10 mouse cellular contexts compared by ENCODE assay signal in genomic region chr10:127068360-127069038, GRCm38 (mm10). TPM values are rescaled to one million over a fixed set of nuclear protein-coding genes. Genes with fewer than 3 reads are reported as not detected.
DNase-seq lines count a peak whose midpoint lies in the region; ATAC-seq and TF ChIP-seq lines count a peak whose summit lies in the region.
"Had no signal": no experiment of that assay in that cellular context is flagged by ENCODE, and none has a peak within 500 bp of the region (broad histone marks: within the 10 kb centered on the region; RNA-seq: fewer than 3 reads in every experiment).

No protein-coding gene starts in this region.

- peak overlapping the region; percentile 72 for H3K4me3 ChIP-seq in heart, embryonic 11.5 days (ENCODE audit: low read depth, low read length)
- 0 out of 2 replicates have a peak overlapping the region, but pooled peaks have one; percentile 98 for H3K4me3 ChIP-seq in ES-Bruce4 (ENCODE audit: low read depth, low read length)
- H3K4me3 ChIP-seq in hindbrain, embryonic 10.5 days = peak overlapping the region; percentile 74
- H3K4me3 ChIP-seq in liver, postnatal 0 days (ENCODE audit: low read depth, low read length) = peak overlapping the region; percentile 72; the same call in 1 of the 2 replicates

- WGBS in heart, embryonic 11.5 days (ENCODE audit: insufficient replicate concordance) = 74% methylated on average over 9 of the region's 9 CpGs
- WGBS in hindbrain, embryonic 10.5 days = 88% methylated on average over 9 of the region's 9 CpGs
- WGBS in liver, postnatal 0 days (ENCODE audit: insufficient replicate concordance) = 41% methylated on average over 9 of the region's 9 CpGs

- peak overlapping the region; percentile 74 for H3K27ac ChIP-seq in heart, embryonic 11.5 days (ENCODE audit: low read depth, low read length)
- H3K27ac ChIP-seq in ES-Bruce4 (ENCODE audit: insufficient read depth, low read length) = no peak overlapping the region
- H3K27ac ChIP-seq in hindbrain, embryonic 10.5 days = peak overlapping the region; percentile 93
- peak overlapping the region; percentile 91 for H3K27ac ChIP-seq in liver, postnatal 0 days (ENCODE audit: low read depth)

- peak overlapping the region; percentile 77 for H3K4me2 ChIP-seq in heart, embryonic 11.5 days
- peak overlapping the region; percentile 92 for H3K4me2 ChIP-seq in liver, postnatal 0 days (ENCODE audit: low read depth, low read length)

- H3K4me1 ChIP-seq in heart, embryonic 11.5 days (ENCODE audit: control insufficient read depth, insufficient read depth, low read length) = peaks cover 23% of the 10 kb centered on the region
- peaks cover 3% of the 10 kb centered on the region for H3K4me1 ChIP-seq in ES-Bruce4 (ENCODE audit: control insufficient read depth, insufficient read depth, low read length)
- H3K4me1 ChIP-seq in hindbrain, embryonic 10.5 days (replicated peaks) = peaks cover 51% of the 10 kb centered on the region
- H3K4me1 ChIP-seq in liver, postnatal 0 days (ENCODE audit: insufficient read depth) = peaks cover 40% of the 10 kb centered on the region

- H3K9ac ChIP-seq in heart, embryonic 11.5 days (ENCODE audit: low read depth, low read length) = peak overlapping the region; percentile 83
- peak overlapping the region; percentile 90; the same call in 1 of the 2 replicates for H3K9ac ChIP-seq in ES-Bruce4 (ENCODE audit: low read depth, poor library complexity, severe bottlenecking)
- peak overlapping the region; percentile 72 for H3K9ac ChIP-seq in liver, postnatal 0 days (replicated peaks)

- peaks cover 38% of the 10 kb centered on the region for H3K36me3 ChIP-seq in heart, embryonic 11.5 days (ENCODE audit: control insufficient read depth, insufficient read depth, low read length)
- peaks cover 39% of the 10 kb centered on the region for H3K36me3 ChIP-seq in ES-Bruce4 (ENCODE audit: control insufficient read depth, insufficient read depth, low read length, poor library complexity, severe bottlenecking)
- H3K36me3 ChIP-seq in hindbrain, embryonic 10.5 days = peaks cover 47% of the 10 kb centered on the region
- peaks cover 30% of the 10 kb centered on the region for H3K36me3 ChIP-seq in liver, postnatal 0 days (replicated peaks; ENCODE audit: insufficient read depth, low read length)

- ATAC-seq in heart, embryonic 11.5 days (replicated peaks; ENCODE audit: insufficient number of reproducible peaks, low FRiP score, low TSS enrichment) = no peak
- ATAC-seq in liver, postnatal 0 days = no peak

- no peak for DNase-seq in heart, adult 11 months
- no peak for DNase-seq in hindbrain, embryonic 10.5 days (ENCODE audit: low spot score)
- DNase-seq in liver, postnatal 0 days = peak; percentile 15
- DNase-seq in cerebellum, adult 18-20 months = no peak
- DNase-seq in cerebellum, adult 9-11 months = no peak
- no peak for DNase-seq in spleen, adult 12 weeks (ENCODE audit: low spot score)
- DNase-seq: cerebellum, adult 11 months; kidney, postnatal 36 days had no signal

- no peaks in the 10 kb centered on the region for H3K9me3 ChIP-seq in heart, embryonic 11.5 days (replicated peaks; ENCODE audit: control insufficient read depth, low read length)
- no peaks in the 10 kb centered on the region for H3K9me3 ChIP-seq in ES-Bruce4 (replicated peaks; ENCODE audit: control insufficient read depth, insufficient read depth, low read length, poor library complexity, severe bottlenecking)
- H3K9me3 ChIP-seq in hindbrain, embryonic 10.5 days = no peaks in the 10 kb centered on the region
- no peaks in the 10 kb centered on the region for H3K9me3 ChIP-seq in liver, postnatal 0 days (ENCODE audit: low read length)

- TF ChIP-seq CTCF in ES-Bruce4 (IDR thresholded peaks at IDR 0.05; ENCODE audit: low read depth, low read length) = no peak
- no peak for TF ChIP-seq CTCF in liver, postnatal 0 days (IDR thresholded peaks at IDR 0.05; ENCODE audit: low read depth)

- TF ChIP-seq EP300 in ES-Bruce4 (IDR thresholded peaks at IDR 0.05; ENCODE audit: insufficient read depth, low read depth, low read length) = no peak
- no peak for TF ChIP-seq EP300 in liver, postnatal 0 days (IDR thresholded peaks at IDR 0.05; ENCODE audit: low read depth)

- TF ChIP-seq POLR2A in ES-Bruce4 (IDR thresholded peaks at IDR 0.05; ENCODE audit: insufficient read depth, low read length) = no peak

- no peaks in the 10 kb centered on the region for H3K27me3 ChIP-seq in heart, embryonic 11.5 days (ENCODE audit: control insufficient read depth, insufficient read depth, low read length)
- no peaks in the 10 kb centered on the region for H3K27me3 ChIP-seq in ES-Bruce4 (ENCODE audit: control insufficient read depth, insufficient read depth, low read length, poor library complexity, severe bottlenecking)
- no peaks in the 10 kb centered on the region for H3K27me3 ChIP-seq in hindbrain, embryonic 10.5 days (ENCODE audit: insufficient read depth, poor library complexity, severe bottlenecking)
- no peaks in the 10 kb centered on the region for H3K27me3 ChIP-seq in liver, postnatal 0 days (ENCODE audit: insufficient read depth, low read length)

RNA-seq across cellular contexts. Expression of gene Tspan31, which starts 1.6 kb away (rescaled TPM):
- polyA plus RNA-seq in heart, embryonic 11.5 days (2014; fragmentation: Nextera tagmentation; extraction: Ambion mirVana) = 106 and 115 TPM in 2 replicates
- 71.0 and 75.9 TPM in 2 replicates for polyA plus RNA-seq in ES-Bruce4 (2011; ENCODE audit: insufficient read depth, insufficient read length, low read depth, missing spikeins)
- polyA plus RNA-seq in hindbrain, embryonic 10.5 days (2016; fragmentation: Nextera tagmentation; extraction: Ambion mirVana) = 177 and 187 TPM in 2 replicates
- 224 and 230 TPM in 2 replicates for polyA plus RNA-seq in liver, postnatal 0 days (2015; fragmentation: Nextera tagmentation; extraction: Ambion mirVana)

RNA-seq across cellular contexts. Expression of gene Cdk4, which starts 5.2 kb away (rescaled TPM):
- 1,419 and 1,452 TPM in 2 replicates for polyA plus RNA-seq in heart, embryonic 11.5 days (2014; fragmentation: Nextera tagmentation; extraction: Ambion mirVana)
- 619 and 675 TPM in 2 replicates for polyA plus RNA-seq in ES-Bruce4 (2011; ENCODE audit: insufficient read depth, insufficient read length, low read depth, missing spikeins)
- 2,665 and 2,802 TPM in 2 replicates for polyA plus RNA-seq in hindbrain, embryonic 10.5 days (2016; fragmentation: Nextera tagmentation; extraction: Ambion mirVana)
- 209 and 225 TPM in 2 replicates for polyA plus RNA-seq in liver, postnatal 0 days (2015; fragmentation: Nextera tagmentation; extraction: Ambion mirVana)

RNA-seq across cellular contexts. Expression of gene Agap2, which starts 6.6 kb away (rescaled TPM):
- polyA plus RNA-seq in heart, embryonic 11.5 days (2014; fragmentation: Nextera tagmentation; extraction: Ambion mirVana) = 0.42 and 0.63 TPM in 2 replicates
- 0.72 and 0.85 TPM in 2 replicates for polyA plus RNA-seq in ES-Bruce4 (2011; ENCODE audit: insufficient read depth, insufficient read length, low read depth, missing spikeins)
- polyA plus RNA-seq in hindbrain, embryonic 10.5 days (2016; fragmentation: Nextera tagmentation; extraction: Ambion mirVana) = 0.12 and 0.33 TPM in 2 replicates
- 0.33 and 0.88 TPM in 2 replicates for polyA plus RNA-seq in liver, postnatal 0 days (2015; fragmentation: Nextera tagmentation; extraction: Ambion mirVana)

RNA-seq across cellular contexts. Expression of gene March9, which starts 8.5 kb away (rescaled TPM):
- 0.21 and 0.39 TPM in 2 replicates for polyA plus RNA-seq in heart, embryonic 11.5 days (2014; fragmentation: Nextera tagmentation; extraction: Ambion mirVana)
- polyA plus RNA-seq in ES-Bruce4 (2011; ENCODE audit: insufficient read depth, insufficient read length, low read depth, missing spikeins) = 8.8 and 9.5 TPM in 2 replicates
- polyA plus RNA-seq in hindbrain, embryonic 10.5 days (2016; fragmentation: Nextera tagmentation; extraction: Ambion mirVana) = 1.2 and 1.6 TPM in 2 replicates
- polyA plus RNA-seq in liver, postnatal 0 days (2015; fragmentation: Nextera tagmentation; extraction: Ambion mirVana) = 0.04 and 0.06 TPM in 2 replicates

RNA-seq across cellular contexts. Expression of gene Cyp27b1, which starts 20.4 kb away (rescaled TPM):
- polyA plus RNA-seq in heart, embryonic 11.5 days (2014; fragmentation: Nextera tagmentation; extraction: Ambion mirVana) = 0.11 and 0.13 TPM in 2 replicates
- polyA plus RNA-seq in ES-Bruce4 (2011; ENCODE audit: insufficient read depth, insufficient read length, low read depth, missing spikeins) = 0.42 TPM in 1 of 2 replicates, not detected in the other
- 0.06 and 0.34 TPM in 2 replicates for polyA plus RNA-seq in hindbrain, embryonic 10.5 days (2016; fragmentation: Nextera tagmentation; extraction: Ambion mirVana)
- not detected in 2 replicates for polyA plus RNA-seq in liver, postnatal 0 days (2015; fragmentation: Nextera tagmentation; extraction: Ambion mirVana)
